Mouse (Mus musculus): ENCODE measurements at regions not wholly inside any gene's neighbourhood (a gene's known extent, or its start where the extent isn't known, plus 50 kb on each side); places are given as distances from the start of the nearest gene placed in this dataset.

GRCm38 (mm10) chr19:26258677-26259076 lies 346.2 kb upstream of the Smarca2 start:
- in situ Hi-C loops (cut with MboI, MseI), result no loop called here

- in situ Hi-C loops (cut with MboI, MseI), result no loop called here
Measured at GRCm38 (mm10) chr19:26261530-26261929, 343.3 kb upstream of the Smarca2 start.

- in situ Hi-C loops (cut with MboI, MseI), result no loop called here
Measured at GRCm38 (mm10) chr19:26296360-26296759, 308.5 kb upstream of the Smarca2 start.

- in situ Hi-C loops (cut with MboI, MseI), result no loop called here
Measured at GRCm38 (mm10) chr19:26308477-26309135, 296.2 kb upstream of the Smarca2 start.

GRCm38 (mm10) chr19:26318977-26319376 lies 285.9 kb upstream of the Smarca2 start:
- in situ Hi-C loops (cut with MboI, MseI), result no loop called here

GRCm38 (mm10) chr19:26323682-26324081 lies 281.2 kb upstream of the Smarca2 start:
- in situ Hi-C loops (cut with MboI, MseI), result no loop called here

- in situ Hi-C loops (cut with MboI, MseI), result no loop called here
Measured at GRCm38 (mm10) chr19:26339120-26339519, 265.7 kb upstream of the Smarca2 start.

- in situ Hi-C loops (cut with MboI, MseI), result no loop called here
Measured at GRCm38 (mm10) chr19:26340155-26340554, 264.7 kb upstream of the Smarca2 start.

GRCm38 (mm10) chr19:26355054-26355453 lies 249.8 kb upstream of the Smarca2 start:
- in situ Hi-C loops (cut with MboI, MseI), result no loop called here

- in situ Hi-C loops (cut with MboI, MseI), result no loop called here
Measured at GRCm38 (mm10) chr19:26383961-26384381, 220.9 kb upstream of the Smarca2 start.

GRCm38 (mm10) chr19:26386075-26386474 lies 218.8 kb upstream of the Smarca2 start:
- in situ Hi-C loops (cut with MboI, MseI), result no loop called here

- in situ Hi-C loops (cut with MboI, MseI), result no loop called here
Measured at GRCm38 (mm10) chr19:26412684-26413083, 192.2 kb upstream of the Smarca2 start.

- in situ Hi-C loops (cut with MboI, MseI), result no loop called here
Measured at GRCm38 (mm10) chr19:26414476-26415024, 190.3 kb upstream of the Smarca2 start.

- in situ Hi-C loops (cut with MboI, MseI), result no loop called here
Measured at GRCm38 (mm10) chr19:26419781-26420180, 185.1 kb upstream of the Smarca2 start.

GRCm38 (mm10) chr19:26439163-26439562 lies 165.7 kb upstream of the Smarca2 start:
- in situ Hi-C loops (cut with MboI, MseI), result loop anchor here (5.0 kb wide), 1 partner anchor 48 kb away; no protein-coding TSS in a partner anchor

- in situ Hi-C loops (cut with MboI, MseI), result no loop called here
Measured at GRCm38 (mm10) chr19:26445309-26445708, 159.5 kb upstream of the Smarca2 start.

- in situ Hi-C loops (cut with MboI, MseI), result no loop called here
Measured at GRCm38 (mm10) chr19:26447427-26448023, 157.3 kb upstream of the Smarca2 start.

GRCm38 (mm10) chr19:26461712-26462111 lies 143.1 kb upstream of the Smarca2 start:
- in situ Hi-C loops (cut with MboI, MseI), result no loop called here

GRCm38 (mm10) chr19:26465228-26465627 lies 139.6 kb upstream of the Smarca2 start:
- in situ Hi-C loops (cut with MboI, MseI), result no loop called here

GRCm38 (mm10) chr19:26466244-26466643 lies 138.6 kb upstream of the Smarca2 start:
- in situ Hi-C loops (cut with MboI, MseI), result no loop called here

GRCm38 (mm10) chr19:26467179-26467651 lies 137.6 kb upstream of the Smarca2 start:
- in situ Hi-C loops (cut with MboI, MseI), result no loop called here

GRCm38 (mm10) chr19:26472659-26473058 lies 132.2 kb upstream of the Smarca2 start:
- in situ Hi-C loops (cut with MboI, MseI), result no loop called here

GRCm38 (mm10) chr19:26473211-26473610 lies 131.6 kb upstream of the Smarca2 start:
- in situ Hi-C loops (cut with MboI, MseI), result no loop called here
